Mouse (Mus musculus) ES-E14 (cell line): ENCODE data around the gene Hoxa3.

ENCODE experiments used
- CHD2 ChIP-seq: IDR thresholded peaks from 2 replicates; pipeline ENCODE4 v1.6.1; 2014; ENCODE audit warnings: mild to moderate bottlenecking, low read depth, low read length, inconsistent platforms
- HCFC1 ChIP-seq: IDR thresholded peaks from 2 replicates; pipeline ENCODE4 v1.6.1; 2012; ENCODE audit warnings: low read length, inconsistent platforms, borderline replicate concordance; ENCODE audit not compliant: insufficient read depth
- MAFK ChIP-seq: IDR thresholded peaks from 2 replicates; pipeline ENCODE4 v1.6.1; 2014; ENCODE audit warnings: mild to moderate bottlenecking, low read depth, low read length, inconsistent platforms; ENCODE audit not compliant: insufficient read depth
- ZC3H11A ChIP-seq: IDR thresholded peaks from 2 replicates; pipeline ENCODE4 v1.6.1; 2012; ENCODE audit warnings: low read depth, mild to moderate bottlenecking, inconsistent platforms, low read length, borderline replicate concordance
- ZNF384 ChIP-seq: IDR thresholded peaks from 2 replicates; pipeline ENCODE4 v1.6.1; 2012; ENCODE audit warnings: low read depth, low read length, inconsistent platforms

GRCm38 (mm10) chr6:52123673-52124072 lies 89.5 kb downstream of the Hoxa3 start:
- no peak for TF ChIP-seq MAFK
- TF ChIP-seq ZC3H11A: no peak
- TF ChIP-seq CHD2: no peak
- TF ChIP-seq HCFC1: no peak
- TF ChIP-seq ZNF384: no peak
